Mouse (Mus musculus): ENCODE results near the gene Slc16a11.

- TF ChIP-seq TBP (conservative IDR thresholded peaks at IDR 0.05; ENCODE audit: low read depth, low read length) (no peak), CTCF (conservative IDR thresholded peaks at IDR 0.05 in 1 of 2, IDR thresholded peaks at IDR 0.05 in 1 of 2; ENCODE audit: low read depth in 2 of 2, low read length in 2 of 2) (no peak), E2F4 (IDR thresholded peaks at IDR 0.05; ENCODE audit: insufficient replicate concordance, low read depth, low read length) (no peak), JUND (conservative IDR thresholded peaks at IDR 0.05; ENCODE audit: low read depth, low read length) (no peak), POLR2A (IDR thresholded peaks at IDR 0.05; ENCODE audit: low read depth, low read length) (no peak), MAX (IDR thresholded peaks at IDR 0.05; ENCODE audit: low read length) (no peak), MXI1 (IDR thresholded peaks at IDR 0.05; ENCODE audit: low read depth, low read length) (no peak)
Observed at GRCm38 (mm10) chr11:70250150-70250549, 37.6 kb downstream of the Slc16a11 start.

All from CH12.LX (cell line).